Mouse (Mus musculus): Measurements from ENCODE around the gene Ncam2. TPM values are rescaled to one million over a fixed set of nuclear protein-coding genes. Genes with fewer than 3 reads are reported as not detected.

Ncam2 gene
- polyA plus RNA-seq, 1 experiment from 2014 or later, result 0.04 TPM

DNA sequence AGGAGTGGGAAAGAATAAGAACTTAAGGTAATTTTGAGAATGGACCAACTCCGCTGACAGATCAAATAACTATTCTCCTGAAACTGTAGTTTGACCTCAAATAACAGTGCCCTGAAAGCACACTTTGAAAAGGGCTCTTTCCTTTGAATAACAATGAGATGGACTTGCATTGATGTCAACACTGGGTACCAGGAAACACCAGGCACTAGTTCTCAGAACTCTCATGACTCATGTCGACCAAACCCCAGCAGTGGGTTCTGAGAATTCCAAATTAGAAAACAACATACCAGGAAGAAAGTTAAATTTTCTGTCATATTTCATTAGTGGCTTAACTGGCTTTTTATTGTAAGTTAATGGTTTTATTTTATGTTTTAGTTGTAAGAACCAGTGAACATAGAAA, 165.4 kb downstream of the Ncam2 start:
- Histone ChIP-seq H3K4me1 (ENCODE audit: control insufficient read depth, insufficient read depth, low read length) (no peaks in the 10 kb centered on the region), H3K9me3 (replicated peaks; ENCODE audit: control insufficient read depth, low read length) (no peaks in the 10 kb centered on the region), H3K27me3 (ENCODE audit: control insufficient read depth, insufficient read depth, low read length) (no peaks in the 10 kb centered on the region), H3K9ac (ENCODE audit: low read depth, low read length) (no peak overlapping the region), H3K4me3 (ENCODE audit: low read depth, low read length) (no peak overlapping the region), H3K27ac (ENCODE audit: low read depth, low read length) (no peak overlapping the region), H3K4me2 (no peak overlapping the region), H3K36me3 (ENCODE audit: control insufficient read depth, insufficient read depth, low read length) (no peaks in the 10 kb centered on the region)
- 79% methylated on average over 2 of the region's 2 CpGs for WGBS (ENCODE audit: insufficient replicate concordance)
- ATAC-seq (replicated peaks; ENCODE audit: insufficient number of reproducible peaks, low FRiP score, low TSS enrichment), result no peak

DNA sequence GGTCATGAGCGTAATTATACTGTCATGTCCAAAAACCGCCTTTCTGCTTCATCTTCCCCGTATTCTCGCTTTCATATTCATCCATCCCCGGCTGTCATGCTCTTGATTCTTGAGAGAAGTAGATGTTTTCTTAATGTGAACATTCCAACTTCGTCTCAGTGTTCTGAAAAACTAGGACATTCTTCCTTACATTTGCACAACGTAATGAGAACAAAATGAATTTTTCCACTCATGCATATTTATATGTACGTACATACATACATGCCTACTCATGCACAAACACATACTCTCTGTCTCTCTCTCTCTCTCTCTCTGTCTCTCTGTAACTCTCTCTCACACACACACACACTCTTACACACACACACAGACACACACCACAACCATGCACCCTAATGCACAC, 173.7 kb downstream of the Ncam2 start:
- Histone ChIP-seq H3K27me3 (ENCODE audit: control insufficient read depth, insufficient read depth, low read length) (no peaks in the 10 kb centered on the region), H3K4me3 (ENCODE audit: low read depth, low read length) (no peak overlapping the region), H3K9me3 (replicated peaks; ENCODE audit: control insufficient read depth, low read length) (no peaks in the 10 kb centered on the region), H3K36me3 (ENCODE audit: control insufficient read depth, insufficient read depth, low read length) (no peaks in the 10 kb centered on the region), H3K4me2 (no peak overlapping the region), H3K4me1 (ENCODE audit: control insufficient read depth, insufficient read depth, low read length) (no peaks in the 10 kb centered on the region), H3K9ac (ENCODE audit: low read depth, low read length) (no peak overlapping the region), H3K27ac (ENCODE audit: low read depth, low read length) (no peak overlapping the region)
- 88% methylated on average over 8 of the region's 8 CpGs for WGBS (ENCODE audit: insufficient replicate concordance)
- ATAC-seq (replicated peaks; ENCODE audit: insufficient number of reproducible peaks, low FRiP score, low TSS enrichment), result no peak

DNA sequence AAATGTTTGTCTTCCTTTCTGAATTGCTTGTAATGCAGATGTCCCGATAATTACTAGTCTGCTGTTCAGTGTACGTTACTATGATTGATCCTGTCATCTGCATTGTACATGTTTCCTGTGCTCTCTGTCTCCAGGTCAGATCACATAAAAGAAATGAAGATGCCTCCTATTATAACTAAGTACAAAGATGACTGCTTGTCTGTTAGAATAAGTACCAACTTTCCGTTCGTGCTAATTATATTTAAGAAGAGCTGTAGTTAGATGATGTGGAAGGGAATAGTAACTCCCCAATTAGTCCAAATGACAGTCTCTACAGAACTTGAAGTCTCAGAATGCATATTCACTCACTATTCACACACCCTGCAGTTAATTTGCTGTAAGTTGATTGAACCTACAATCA, 179.9 kb downstream of the Ncam2 start:
- H3K27me3 ChIP-seq (ENCODE audit: control insufficient read depth, insufficient read depth, low read length), result no peaks in the 10 kb centered on the region
- no peaks in the 10 kb centered on the region for H3K9me3 ChIP-seq (replicated peaks; ENCODE audit: control insufficient read depth, low read length)
- no peak overlapping the region for H3K4me2 ChIP-seq
- no peaks in the 10 kb centered on the region for H3K36me3 ChIP-seq (ENCODE audit: control insufficient read depth, insufficient read depth, low read length)
- H3K4me3 ChIP-seq (ENCODE audit: low read depth, low read length), result no peak overlapping the region
- no peaks in the 10 kb centered on the region for H3K4me1 ChIP-seq (ENCODE audit: control insufficient read depth, insufficient read depth, low read length)
- no peak for ATAC-seq (replicated peaks; ENCODE audit: insufficient number of reproducible peaks, low FRiP score, low TSS enrichment)
- 83% methylated on average over 4 of the region's 4 CpGs for WGBS (ENCODE audit: insufficient replicate concordance)
- H3K27ac ChIP-seq (ENCODE audit: low read depth, low read length), result no peak overlapping the region
- H3K9ac ChIP-seq (ENCODE audit: low read depth, low read length), result no peak overlapping the region

DNA sequence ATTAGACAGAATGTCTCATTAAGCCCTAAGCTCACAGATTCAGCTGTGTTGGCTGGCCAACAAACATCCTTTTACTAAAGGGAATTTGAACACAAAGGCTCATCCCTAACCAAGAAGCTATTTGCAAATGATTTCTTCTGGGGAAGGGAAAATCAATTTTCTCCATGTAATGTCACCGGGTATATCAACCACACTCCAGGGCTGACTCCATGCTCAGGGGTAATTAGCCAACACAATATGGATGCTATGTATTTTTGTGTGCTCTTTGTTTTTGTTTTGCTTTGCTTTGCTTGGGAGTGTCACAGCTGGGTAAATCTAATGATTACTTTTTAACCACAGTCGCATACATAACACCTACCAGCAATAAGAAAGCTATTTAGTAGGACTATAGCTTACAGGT, 188.1 kb downstream of the Ncam2 start:
- 84% methylated on average over 2 of the region's 2 CpGs for WGBS (ENCODE audit: insufficient replicate concordance)
- H3K27ac ChIP-seq (ENCODE audit: low read depth, low read length), result no peak overlapping the region
- H3K36me3 ChIP-seq (ENCODE audit: control insufficient read depth, insufficient read depth, low read length), result no peaks in the 10 kb centered on the region
- no peak overlapping the region for H3K4me3 ChIP-seq (ENCODE audit: low read depth, low read length)
- H3K4me2 ChIP-seq, result no peak overlapping the region
- no peaks in the 10 kb centered on the region for H3K9me3 ChIP-seq (replicated peaks; ENCODE audit: control insufficient read depth, low read length)
- no peaks in the 10 kb centered on the region for H3K27me3 ChIP-seq (ENCODE audit: control insufficient read depth, insufficient read depth, low read length)
- no peak for ATAC-seq (replicated peaks; ENCODE audit: insufficient number of reproducible peaks, low FRiP score, low TSS enrichment)
- no peaks in the 10 kb centered on the region for H3K4me1 ChIP-seq (ENCODE audit: control insufficient read depth, insufficient read depth, low read length)
- no peak overlapping the region for H3K9ac ChIP-seq (ENCODE audit: low read depth, low read length)

DNA sequence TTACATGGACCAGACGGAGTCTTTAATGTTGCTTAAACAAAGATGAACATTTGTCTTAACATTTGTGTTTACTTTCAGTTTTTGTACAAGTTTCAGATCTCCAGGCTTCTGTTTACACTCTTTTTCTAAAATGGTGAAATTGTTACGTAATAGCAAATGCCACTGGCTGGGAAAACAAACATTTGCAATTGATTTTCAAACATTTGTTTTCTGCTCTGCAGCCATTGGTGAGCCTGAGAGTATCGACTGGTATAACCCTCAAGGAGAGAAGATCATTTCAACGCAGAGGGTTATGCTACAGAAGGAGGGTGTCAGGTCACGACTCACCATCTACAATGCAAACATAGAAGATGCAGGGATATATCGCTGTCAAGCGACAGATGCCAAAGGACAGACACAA, 234.1 kb downstream of the Ncam2 start:
- no peaks in the 10 kb centered on the region for H3K4me1 ChIP-seq (ENCODE audit: control insufficient read depth, insufficient read depth, low read length)
- no peaks in the 10 kb centered on the region for H3K27me3 ChIP-seq (ENCODE audit: control insufficient read depth, insufficient read depth, low read length)
- H3K27ac ChIP-seq (ENCODE audit: low read depth, low read length), result no peak overlapping the region
- H3K36me3 ChIP-seq (ENCODE audit: control insufficient read depth, insufficient read depth, low read length), result no peaks in the 10 kb centered on the region
- no peak overlapping the region for H3K4me2 ChIP-seq
- no peak overlapping the region for H3K4me3 ChIP-seq (ENCODE audit: low read depth, low read length)
- WGBS (ENCODE audit: insufficient replicate concordance), result 78% methylated on average over 7 of the region's 7 CpGs
- no peak overlapping the region for H3K9ac ChIP-seq (ENCODE audit: low read depth, low read length)
- no peak for ATAC-seq (replicated peaks; ENCODE audit: insufficient number of reproducible peaks, low FRiP score, low TSS enrichment)
- H3K9me3 ChIP-seq (replicated peaks; ENCODE audit: control insufficient read depth, low read length), result no peaks in the 10 kb centered on the region

DNA sequence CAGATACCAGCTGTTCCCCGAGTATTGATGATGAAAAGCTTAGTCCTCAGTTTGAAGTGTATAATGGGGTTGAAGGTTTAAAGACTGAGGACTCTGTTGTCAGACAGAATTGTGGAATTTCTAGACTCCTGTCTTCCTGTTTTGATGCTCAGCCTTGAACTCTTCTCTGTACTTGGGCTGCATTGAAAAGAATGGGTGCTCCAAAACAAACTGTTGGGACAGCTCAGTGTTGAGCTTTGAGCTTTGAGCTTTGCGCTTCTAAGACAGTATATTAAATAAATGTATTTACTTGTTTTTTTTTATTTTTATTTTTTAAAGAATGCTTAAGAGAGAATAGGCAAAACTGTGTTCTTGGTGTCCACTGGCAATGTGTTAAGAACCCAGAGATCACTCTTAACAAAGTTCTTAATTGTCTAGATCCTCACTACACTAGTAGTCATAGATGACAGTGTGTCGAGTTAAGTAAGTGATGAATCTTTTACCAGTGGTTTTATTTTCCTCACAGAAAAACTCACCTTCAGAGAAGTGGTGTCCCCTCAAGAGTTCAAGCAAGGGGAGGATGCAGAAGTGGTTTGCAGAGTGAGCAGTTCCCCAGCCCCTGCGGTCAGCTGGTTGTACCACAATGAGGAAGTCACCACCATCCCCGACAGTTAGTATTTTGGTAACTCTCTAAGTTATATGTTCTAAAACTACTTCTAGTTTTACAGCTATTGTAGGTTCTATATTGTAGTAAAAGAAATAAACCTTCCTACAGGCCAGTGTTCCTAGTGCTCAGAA, 236.8 kb downstream of the Ncam2 start:
- WGBS (ENCODE audit: insufficient replicate concordance), result 76% methylated on average over 5 of the region's 5 CpGs
- ATAC-seq (replicated peaks; ENCODE audit: insufficient number of reproducible peaks, low FRiP score, low TSS enrichment), result no peak
- no peaks in the 10 kb centered on the region for H3K9me3 ChIP-seq (replicated peaks; ENCODE audit: control insufficient read depth, low read length)

DNA sequence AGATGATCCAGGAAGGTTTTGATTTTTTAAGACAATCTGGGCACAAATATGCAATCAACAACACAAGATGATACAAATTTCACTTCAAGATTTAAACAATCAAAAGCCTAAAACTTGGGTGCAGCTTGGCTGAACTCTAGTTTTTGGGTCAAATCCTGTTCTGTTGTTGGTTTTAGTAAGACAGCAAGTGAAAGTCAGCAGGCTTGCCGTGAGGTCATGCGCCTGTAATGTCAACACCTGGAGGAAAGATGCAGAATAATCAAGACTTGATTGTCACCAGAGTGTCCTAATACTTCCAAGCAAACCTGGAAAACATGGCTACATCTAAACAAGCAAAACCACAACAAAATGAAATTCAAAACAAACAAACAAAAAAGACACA, 237.4 kb downstream of the Ncam2 start:
- Histone ChIP-seq H3K27me3 (ENCODE audit: control insufficient read depth, insufficient read depth, low read length) (no peaks in the 10 kb centered on the region), H3K9ac (ENCODE audit: low read depth, low read length) (no peak overlapping the region), H3K36me3 (ENCODE audit: control insufficient read depth, insufficient read depth, low read length) (no peaks in the 10 kb centered on the region), H3K4me2 (no peak overlapping the region), H3K9me3 (replicated peaks; ENCODE audit: control insufficient read depth, low read length) (no peaks in the 10 kb centered on the region), H3K4me3 (ENCODE audit: low read depth, low read length) (no peak overlapping the region), H3K27ac (ENCODE audit: low read depth, low read length) (no peak overlapping the region), H3K4me1 (ENCODE audit: control insufficient read depth, insufficient read depth, low read length) (no peaks in the 10 kb centered on the region)
- ATAC-seq (replicated peaks; ENCODE audit: insufficient number of reproducible peaks, low FRiP score, low TSS enrichment), result no peak
- 85% methylated on average over 2 of the region's 2 CpGs for WGBS (ENCODE audit: insufficient replicate concordance)

More for the DNA sequence above, 236.8 kb downstream of the Ncam2 start:
- H3K4me2 ChIP-seq, result no peak overlapping the region
- H3K4me1 ChIP-seq (ENCODE audit: control insufficient read depth, insufficient read depth, low read length), result no peaks in the 10 kb centered on the region
- no peaks in the 10 kb centered on the region for H3K36me3 ChIP-seq (ENCODE audit: control insufficient read depth, insufficient read depth, low read length)
- H3K9ac ChIP-seq (ENCODE audit: low read depth, low read length), result no peak overlapping the region
- H3K4me3 ChIP-seq (ENCODE audit: low read depth, low read length), result no peak overlapping the region
- no peaks in the 10 kb centered on the region for H3K27me3 ChIP-seq (ENCODE audit: control insufficient read depth, insufficient read depth, low read length)
- no peak overlapping the region for H3K27ac ChIP-seq (ENCODE audit: low read depth, low read length)

DNA sequence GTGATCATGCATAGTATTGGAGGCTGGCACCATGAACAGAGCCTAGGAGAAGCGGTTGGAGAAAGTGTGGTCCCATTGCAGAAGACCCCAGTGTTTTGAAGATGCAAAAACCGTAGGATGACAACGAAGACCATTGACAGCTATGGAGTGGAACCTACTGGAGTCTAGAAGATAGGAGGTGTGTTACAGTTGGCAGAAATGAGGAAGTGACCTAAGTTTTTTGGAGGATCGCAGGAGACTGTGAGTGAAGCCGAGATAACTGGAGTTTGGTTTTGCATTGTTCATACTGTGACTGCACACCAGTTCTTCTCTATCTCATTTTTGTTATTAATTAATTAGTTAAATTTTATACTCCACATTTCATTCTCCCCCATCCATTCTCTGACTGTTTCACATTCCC, 250.4 kb downstream of the Ncam2 start:
- no peak for ATAC-seq (replicated peaks; ENCODE audit: insufficient number of reproducible peaks, low FRiP score, low TSS enrichment)
- Histone ChIP-seq H3K4me2 (no peak overlapping the region), H3K36me3 (ENCODE audit: control insufficient read depth, insufficient read depth, low read length) (no peaks in the 10 kb centered on the region), H3K4me1 (ENCODE audit: control insufficient read depth, insufficient read depth, low read length) (no peaks in the 10 kb centered on the region), H3K9ac (ENCODE audit: low read depth, low read length) (no peak overlapping the region), H3K4me3 (ENCODE audit: low read depth, low read length) (no peak overlapping the region), H3K27me3 (ENCODE audit: control insufficient read depth, insufficient read depth, low read length) (no peaks in the 10 kb centered on the region), H3K27ac (ENCODE audit: low read depth, low read length) (no peak overlapping the region), H3K9me3 (replicated peaks; ENCODE audit: control insufficient read depth, low read length) (no peaks in the 10 kb centered on the region)
- 88% methylated on average over 5 of the region's 5 CpGs for WGBS (ENCODE audit: insufficient replicate concordance)

DNA sequence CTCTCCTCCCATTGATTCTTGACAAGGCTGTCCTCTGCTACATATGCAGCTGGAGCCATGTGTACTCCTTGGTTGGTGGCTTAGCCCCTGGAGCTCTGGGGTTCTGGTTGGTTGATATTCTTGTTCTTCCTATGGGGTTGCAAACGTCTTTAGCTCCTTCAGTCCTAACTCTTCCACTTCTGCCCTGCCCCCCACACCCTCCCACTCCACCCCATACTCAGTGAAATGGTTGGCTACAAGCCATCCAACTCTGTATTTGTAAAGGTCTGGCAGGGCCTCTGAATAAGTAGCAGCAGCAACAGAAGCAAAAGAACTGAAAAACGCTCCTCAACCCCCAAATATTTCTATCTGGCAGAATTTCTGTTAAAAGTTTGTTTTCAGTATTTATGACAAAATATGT, 252.5 kb downstream of the Ncam2 start:
- no peak for ATAC-seq (replicated peaks; ENCODE audit: insufficient number of reproducible peaks, low FRiP score, low TSS enrichment)
- H3K27ac ChIP-seq (ENCODE audit: low read depth, low read length), result no peak overlapping the region
- H3K36me3 ChIP-seq (ENCODE audit: control insufficient read depth, insufficient read depth, low read length), result no peaks in the 10 kb centered on the region
- no peaks in the 10 kb centered on the region for H3K27me3 ChIP-seq (ENCODE audit: control insufficient read depth, insufficient read depth, low read length)
- no peak overlapping the region for H3K9ac ChIP-seq (ENCODE audit: low read depth, low read length)
- no peak overlapping the region for H3K4me3 ChIP-seq (ENCODE audit: low read depth, low read length)
- no peaks in the 10 kb centered on the region for H3K9me3 ChIP-seq (replicated peaks; ENCODE audit: control insufficient read depth, low read length)
- H3K4me1 ChIP-seq (ENCODE audit: control insufficient read depth, insufficient read depth, low read length), result no peaks in the 10 kb centered on the region
- WGBS (ENCODE audit: insufficient replicate concordance), result 53% methylated on average over 2 of the region's 2 CpGs
- no peak overlapping the region for H3K4me2 ChIP-seq

Data from heart, embryonic 11.5 days (tissue).